Mouse (Mus musculus): ENCODE data around the gene Gnpat. TPM values are rescaled to one million over a fixed set of nuclear protein-coding genes. Genes with fewer than 3 reads are reported as not detected.

The Gnpat gene
- 87.4 TPM for polyA plus RNA-seq (2014; fragmentation: Illumina TruSeq; extraction: RNeasy Lipid Tissue Mini Kit (QIAGEN cat#74804); ENCODE audit: low read depth, low replicate concordance)

DNA sequence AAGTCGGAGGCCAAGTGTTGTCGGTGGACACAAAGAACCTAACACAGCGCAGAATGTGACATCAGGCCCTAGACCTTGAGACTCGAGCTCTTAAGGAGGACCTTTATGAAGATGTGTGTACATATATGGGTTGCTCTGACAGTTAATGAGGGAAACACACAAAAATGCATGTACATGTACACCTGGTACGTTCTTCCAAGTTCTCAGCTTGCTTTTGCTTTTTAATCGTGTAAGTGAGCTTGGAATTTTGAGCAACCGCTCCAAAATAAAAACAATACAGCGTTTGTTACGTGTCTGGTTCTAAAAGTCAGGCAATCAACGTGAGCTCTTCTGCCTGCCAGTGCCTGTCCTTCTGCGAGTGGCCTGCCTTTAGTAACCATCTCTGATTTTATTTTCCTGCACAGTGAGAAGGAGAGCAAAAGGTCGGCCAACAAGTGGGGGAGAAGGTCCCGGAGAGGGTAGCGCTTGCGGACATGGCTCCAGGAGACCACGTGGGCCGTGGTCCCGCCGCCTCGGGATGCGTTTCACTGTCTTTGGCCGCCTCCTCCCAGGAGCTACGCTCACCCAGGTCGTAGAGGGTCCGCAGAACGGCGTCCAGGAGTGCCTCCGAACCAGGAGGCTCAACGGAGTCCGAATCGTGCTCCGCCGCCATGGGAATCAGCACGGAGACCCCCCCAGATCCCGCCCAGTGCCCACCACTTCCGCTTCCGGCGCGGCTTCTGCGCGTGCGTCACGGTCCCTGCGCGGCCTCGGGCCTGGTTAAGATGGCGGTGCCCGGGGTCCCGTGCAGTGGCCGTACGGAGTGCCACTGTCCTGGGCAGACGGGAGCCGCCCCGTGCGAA is at the start of gene Gnpat, which contains the start of gene 2810004N23Rik:
Gene Gnpat (plus strand): TSS at position 713 of the 842 bp plus-strand sequence.
Gene 2810004N23Rik (minus strand): TSS at position 800 of the 842 bp plus-strand sequence.

DNA sequence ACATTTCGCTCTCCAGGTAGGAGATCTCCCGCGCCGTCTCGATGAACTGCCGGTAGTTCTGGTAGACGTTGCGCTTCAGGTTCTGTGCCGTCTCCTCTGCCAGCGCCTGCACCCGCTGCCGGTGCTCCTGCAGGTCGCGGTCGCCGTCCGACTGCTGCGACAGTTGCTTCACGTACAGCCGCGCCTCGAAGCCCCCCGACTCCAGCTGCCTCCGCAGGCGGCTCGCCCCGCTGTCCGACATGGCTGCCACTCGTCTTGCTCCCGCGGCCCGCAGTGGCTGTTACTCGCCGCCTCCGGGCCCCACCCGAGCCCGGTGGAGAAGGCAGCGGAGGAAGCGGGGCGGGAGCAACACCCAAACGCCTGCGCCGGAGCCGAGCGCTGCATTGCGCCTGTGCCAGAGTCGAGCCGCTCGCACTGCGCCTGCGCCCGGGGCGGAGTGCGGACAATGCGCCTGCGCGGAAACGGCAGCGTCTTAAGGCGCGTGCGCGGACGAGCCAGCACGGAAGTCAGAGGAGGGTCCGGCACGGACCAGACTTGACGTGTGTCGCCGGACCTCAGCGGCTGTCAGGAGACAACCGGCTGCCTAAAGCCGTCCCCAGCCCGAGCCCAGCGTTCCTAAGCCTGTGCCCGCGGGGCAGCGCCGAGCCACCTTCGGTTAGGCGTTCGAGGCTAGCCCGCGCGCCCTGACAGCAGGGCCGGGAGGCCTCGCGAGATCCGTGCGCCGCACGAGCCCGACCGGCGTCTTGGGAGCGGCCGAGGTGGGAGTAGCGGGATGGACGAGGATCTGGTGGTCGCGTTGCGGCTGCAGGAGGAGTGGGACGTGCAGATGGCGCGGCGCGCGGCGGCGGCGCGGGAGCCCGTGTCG is 34.8 kb downstream of the Gnpat start, which contains the start of the genes Exoc8 and Sprtn:
Gene Exoc8 (minus strand): TSS at position 320 of the 865 bp plus-strand sequence.
Gene Sprtn (plus strand): TSS at position 501 of the 865 bp plus-strand sequence.

Other genes starting within 250 kb of the Gnpat start
- 19.2 TPM for gene 2310022B05Rik, start 199.7 kb upstream of the Gnpat start, polyA plus RNA-seq (2014; fragmentation: Illumina TruSeq; extraction: RNeasy Lipid Tissue Mini Kit (QIAGEN cat#74804); ENCODE audit: low read depth, low replicate concordance)
- gene Ttc13, start 141.1 kb upstream of the Gnpat start, polyA plus RNA-seq (2014; fragmentation: Illumina TruSeq; extraction: RNeasy Lipid Tissue Mini Kit (QIAGEN cat#74804); ENCODE audit: low read depth, low replicate concordance): 32.3 TPM
- 2.7 TPM for gene Arv1, start 140.9 kb upstream of the Gnpat start, polyA plus RNA-seq (2014; fragmentation: Illumina TruSeq; extraction: RNeasy Lipid Tissue Mini Kit (QIAGEN cat#74804); ENCODE audit: low read depth, low replicate concordance)
- 0.47 TPM for gene Fam89a, start 111.2 kb upstream of the Gnpat start, polyA plus RNA-seq (2014; fragmentation: Illumina TruSeq; extraction: RNeasy Lipid Tissue Mini Kit (QIAGEN cat#74804); ENCODE audit: low read depth, low replicate concordance)
- gene Trim67, start 69.9 kb upstream of the Gnpat start, polyA plus RNA-seq (2014; fragmentation: Illumina TruSeq; extraction: RNeasy Lipid Tissue Mini Kit (QIAGEN cat#74804); ENCODE audit: low read depth, low replicate concordance): 0.17 TPM
- gene 2810004N23Rik, start 87 bp downstream of the Gnpat start, polyA plus RNA-seq (2014; fragmentation: Illumina TruSeq; extraction: RNeasy Lipid Tissue Mini Kit (QIAGEN cat#74804); ENCODE audit: low read depth, low replicate concordance): 45.0 TPM
- gene Exoc8, start 34.7 kb downstream of the Gnpat start, polyA plus RNA-seq (2014; fragmentation: Illumina TruSeq; extraction: RNeasy Lipid Tissue Mini Kit (QIAGEN cat#74804); ENCODE audit: low read depth, low replicate concordance): 15.7 TPM
- gene Sprtn, start 34.9 kb downstream of the Gnpat start, polyA plus RNA-seq (2014; fragmentation: Illumina TruSeq; extraction: RNeasy Lipid Tissue Mini Kit (QIAGEN cat#74804); ENCODE audit: low read depth, low replicate concordance): 19.3 TPM
- 47.9 TPM for gene Egln1, start 86.3 kb downstream of the Gnpat start, polyA plus RNA-seq (2014; fragmentation: Illumina TruSeq; extraction: RNeasy Lipid Tissue Mini Kit (QIAGEN cat#74804); ENCODE audit: low read depth, low replicate concordance)
- gene Tsnax, start 150.0 kb downstream of the Gnpat start, polyA plus RNA-seq (2014; fragmentation: Illumina TruSeq; extraction: RNeasy Lipid Tissue Mini Kit (QIAGEN cat#74804); ENCODE audit: low read depth, low replicate concordance): 71.2 TPM
- gene Disc1, start 191.2 kb downstream of the Gnpat start, polyA plus RNA-seq (2014; fragmentation: Illumina TruSeq; extraction: RNeasy Lipid Tissue Mini Kit (QIAGEN cat#74804); ENCODE audit: low read depth, low replicate concordance): not detected

All from adrenal gland, adult 10 weeks (tissue).